Mouse (Mus musculus) megakaryocyte-erythroid progenitor cell, adult 5-6 weeks (primary cell): ENCODE results near the gene Mbnl1. TPM values are rescaled to one million over a fixed set of nuclear protein-coding genes. Genes with fewer than 3 reads are reported as not detected.

Source experiments
- ATAC-seq: replicated peaks from 2 replicates; pipeline ENCODE4 v1.8.0; 2016; ENCODE audit warnings: mild to moderate bottlenecking, inconsistent platforms; ENCODE audit not compliant: severe bottlenecking, poor library complexity, low FRiP score, low TSS enrichment
- total RNA-seq, 2 experiments: library from RNA; stranded (forward) in 1 of 2; stranded (reverse) in 1 of 2; fragments of 200-1000, 215-1000 nt in 1 of 2; fragments of >200 nt in 1 of 2; fragmentation: Nextera tagmentation in 1 of 2; gene quantifications; 2 replicates each; pipeline ENCODE4 v1.2.3; 2014 to 2017

Gene Mbnl1
- total RNA-seq, 2 experiments from 2014 or later: 524 to 751 TPM

DNA sequence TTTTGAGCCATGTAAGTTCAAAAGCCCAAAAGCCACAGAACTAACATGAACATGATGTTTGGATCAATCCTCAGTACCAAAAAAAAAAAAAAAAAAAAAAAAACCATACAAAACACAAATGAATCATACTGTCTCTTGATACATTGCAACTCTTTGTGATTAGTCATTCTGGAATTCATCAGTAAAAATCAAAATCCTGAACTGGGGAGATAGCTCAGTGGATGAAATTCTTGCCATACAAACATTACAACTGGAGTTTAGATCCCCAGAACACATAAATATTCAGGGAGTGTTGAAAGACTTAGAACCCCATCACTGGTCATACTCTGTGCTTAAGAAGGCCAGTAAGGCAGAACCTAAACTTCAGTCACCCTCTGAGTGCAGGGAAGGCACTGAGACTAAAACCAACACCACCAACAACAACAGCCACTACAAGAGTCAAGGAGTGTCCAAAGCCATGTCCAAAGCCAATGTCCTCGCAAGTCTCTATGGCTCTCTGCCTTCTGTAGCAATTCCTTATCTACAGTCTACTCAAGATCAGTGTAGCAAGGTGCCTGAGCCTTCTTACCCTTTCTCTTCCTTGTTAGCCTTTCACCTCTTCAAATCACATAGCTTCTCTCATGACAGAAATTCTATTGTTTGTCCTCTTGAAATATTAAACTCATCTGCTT is 160.3 kb downstream of the Mbnl1 start:
- peak; percentile 63 for ATAC-seq

DNA sequence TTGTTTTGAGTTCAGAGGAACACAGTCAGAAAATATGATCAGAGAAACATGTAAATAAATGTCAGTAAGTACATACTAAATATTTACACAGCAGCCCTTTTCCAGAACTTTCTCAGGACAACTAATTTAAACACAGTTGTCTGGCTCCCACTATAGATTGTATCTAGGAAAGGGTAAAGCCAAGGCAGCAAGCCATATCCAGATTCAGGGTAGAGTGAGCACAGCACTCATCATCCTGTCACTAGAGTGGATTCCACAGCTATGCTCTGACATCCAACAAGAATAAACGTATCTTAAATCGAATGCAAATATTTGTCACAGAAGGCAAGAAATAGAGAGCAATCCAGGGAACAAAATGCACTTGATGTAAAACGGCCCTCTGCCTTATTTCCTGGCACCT is 165.9 kb downstream of the Mbnl1 start:
- no peak for ATAC-seq

DNA sequence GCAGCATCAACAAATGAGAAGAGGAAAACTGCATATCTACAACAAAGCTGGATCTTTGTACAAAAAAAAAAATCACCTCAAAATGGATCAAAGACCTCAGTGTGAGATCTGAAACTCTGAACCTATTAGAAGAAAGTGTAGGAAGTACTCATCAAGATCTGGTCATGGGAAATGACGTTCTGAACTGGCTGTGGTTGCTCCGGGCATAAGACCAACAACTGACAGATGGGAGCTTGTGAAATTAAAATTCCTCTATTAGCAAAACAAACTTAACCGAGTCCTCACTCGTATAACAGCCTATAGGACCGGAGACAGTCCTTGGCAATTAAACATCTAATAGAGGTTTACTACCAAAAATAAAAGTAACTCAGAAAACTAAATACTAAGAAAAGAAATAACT is 166.5 kb downstream of the Mbnl1 start:
- 0 out of 2 replicates have a peak, but pooled peaks have one; percentile 37 for ATAC-seq

DNA sequence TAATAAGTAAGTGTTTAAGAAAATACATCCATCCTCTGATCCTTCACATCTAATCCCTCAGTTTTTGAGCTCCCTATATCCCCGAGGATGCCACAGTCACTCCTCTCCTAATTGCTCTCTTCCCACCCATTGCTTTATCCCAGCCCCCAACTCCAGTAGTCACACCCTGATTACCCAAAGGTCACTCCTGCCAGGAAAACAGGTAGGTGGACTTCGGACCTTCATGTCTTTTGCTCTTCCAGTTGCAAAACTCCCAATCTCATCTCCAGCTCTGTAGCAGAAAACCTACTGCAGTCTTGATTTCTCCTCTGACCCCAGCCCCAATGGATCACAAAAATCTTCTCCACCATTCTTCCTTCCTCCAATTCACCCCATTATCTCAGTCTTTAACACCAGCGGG is 169.6 kb downstream of the Mbnl1 start:
- ATAC-seq: no peak

DNA sequence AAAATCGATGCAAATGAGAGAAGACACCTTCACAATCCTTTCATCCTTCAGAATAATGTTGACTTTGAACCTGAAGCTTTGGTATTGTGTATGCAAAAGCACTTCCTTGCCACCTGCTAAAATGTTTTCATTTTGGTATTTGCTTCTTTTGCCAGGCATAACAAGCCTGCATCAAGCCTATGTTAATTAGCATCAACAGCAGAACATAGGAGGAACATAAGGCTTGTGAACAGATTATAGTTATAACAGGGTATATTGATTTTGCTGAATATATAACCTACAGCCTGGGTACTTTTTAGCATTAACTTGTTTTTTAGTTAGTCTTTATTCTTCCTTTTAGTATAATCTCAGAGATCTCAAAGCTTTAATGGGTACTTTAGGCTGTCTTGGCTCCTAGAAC is 172.9 kb downstream of the Mbnl1 start:
- no peak for ATAC-seq

DNA sequence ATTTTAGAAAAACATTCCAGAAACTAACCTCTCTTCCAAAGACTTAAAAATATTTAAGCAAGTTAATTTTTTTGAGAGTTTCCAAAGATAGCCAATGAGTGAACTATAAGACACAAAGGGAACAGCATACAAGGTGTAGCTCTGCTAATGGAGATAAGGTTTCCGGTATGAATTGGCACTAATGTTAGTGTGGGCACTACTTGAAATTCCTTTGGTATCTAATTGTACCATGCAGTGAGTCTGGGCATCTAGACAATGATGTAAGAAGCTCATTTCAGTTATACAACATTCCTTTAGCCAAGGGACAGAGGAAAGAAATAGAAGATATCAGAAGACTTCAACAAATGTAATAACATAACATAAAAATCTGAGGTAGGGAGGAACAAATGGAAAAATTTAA is 175.7 kb downstream of the Mbnl1 start:
- peak; percentile 96 for ATAC-seq

DNA sequence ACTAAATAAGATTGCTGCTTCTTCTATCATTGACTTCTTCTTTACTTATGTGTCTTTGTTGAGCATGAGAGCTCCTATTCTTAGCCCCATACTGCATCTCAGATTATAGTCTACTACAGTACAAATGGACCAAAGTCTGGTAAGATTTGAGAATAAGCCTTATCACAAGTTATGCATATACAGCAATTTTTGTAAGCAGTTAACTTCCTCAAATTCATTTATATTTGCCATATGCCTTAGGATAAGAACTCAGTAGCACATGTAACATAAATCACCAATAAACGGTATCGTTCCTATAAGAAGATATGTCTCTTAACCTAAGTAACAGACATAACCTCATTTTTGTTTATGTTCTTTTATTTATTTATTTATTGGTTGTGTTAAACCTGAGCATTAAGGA is 188.1 kb downstream of the Mbnl1 start:
- ATAC-seq: no peak
